Mouse (Mus musculus) frontal cortex, postnatal 14 days (tissue): ENCODE measurements around the gene Anks1b.

Source experiments
- DNase-seq, 2 experiments: peaks; one replicate each; pipeline ENCODE4 v3.0.0; 2022; ENCODE audit warnings: low spot score in 2 of 2

Gene Anks1b

DNA sequence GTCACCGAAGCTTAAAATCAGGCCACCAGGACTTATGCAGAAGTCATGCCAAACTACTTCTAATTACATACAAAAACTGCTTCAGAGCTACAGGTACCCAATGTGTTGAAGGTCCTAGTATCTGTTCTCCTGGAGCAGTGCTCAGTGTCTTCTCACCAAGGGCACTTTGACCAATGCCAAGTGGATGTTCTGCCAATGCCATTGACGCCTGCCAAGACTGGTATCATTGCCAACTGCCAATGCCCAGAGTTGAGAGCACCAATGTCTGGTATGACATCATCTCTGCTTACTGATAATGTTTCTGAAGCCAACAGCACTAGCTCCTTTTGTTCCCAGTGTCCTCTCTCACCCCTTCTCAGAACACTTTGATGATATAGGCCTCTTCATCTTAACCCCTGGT, 793.4 kb downstream of the Anks1b start:
- DNase-seq, result no peak

- no peak for DNase-seq
Measured at GRCm38 (mm10) chr10:90670291-90670690, 797.0 kb downstream of the Anks1b start.

DNA sequence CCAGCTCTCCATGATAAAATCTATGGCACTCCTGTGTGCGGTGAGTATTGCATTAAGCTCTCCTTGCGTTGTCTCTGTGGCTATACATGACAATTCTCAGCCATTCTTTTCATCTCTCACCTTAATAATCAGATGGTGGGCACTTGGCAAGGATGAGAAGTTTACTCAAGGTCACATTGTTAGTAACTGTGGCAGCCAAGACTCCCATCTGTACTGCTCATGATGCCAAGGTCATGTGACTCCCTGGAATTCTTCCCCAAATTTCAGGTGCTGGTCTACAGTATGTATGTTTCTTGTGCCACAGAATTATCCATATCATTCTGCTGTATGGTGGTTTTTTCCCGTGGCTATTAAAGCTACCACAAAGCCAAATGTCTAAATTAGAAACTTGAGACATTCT, 798.8 kb downstream of the Anks1b start:
- no peak for DNase-seq

DNA sequence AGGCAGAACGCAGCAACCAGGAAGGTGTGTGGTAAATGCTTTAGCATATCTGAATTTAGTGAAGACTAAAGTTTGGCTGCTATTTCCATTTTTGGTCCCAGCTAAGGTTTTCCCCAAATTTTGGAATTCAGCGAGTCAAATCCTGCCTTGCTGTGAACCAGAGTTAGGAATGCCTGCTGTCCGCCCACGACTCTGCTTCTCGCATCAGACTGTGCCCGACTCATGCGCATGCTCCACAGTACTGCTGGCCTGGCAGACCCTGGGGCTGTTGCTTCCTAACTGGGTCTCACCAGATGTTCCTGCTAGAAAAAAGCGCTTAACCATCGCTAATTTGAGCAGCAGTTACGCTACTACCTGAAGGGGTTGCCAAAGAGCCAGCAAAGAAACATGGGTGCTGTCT, 801.1 kb downstream of the Anks1b start:
- DNase-seq, result peak; percentile 62 to 68

GRCm38 (mm10) chr10:90677421-90677820, 804.1 kb downstream of the Anks1b start:
- DNase-seq, result no peak

GRCm38 (mm10) chr10:90679713-90680470, 806.6 kb downstream of the Anks1b start:
- DNase-seq, result no peak

DNA sequence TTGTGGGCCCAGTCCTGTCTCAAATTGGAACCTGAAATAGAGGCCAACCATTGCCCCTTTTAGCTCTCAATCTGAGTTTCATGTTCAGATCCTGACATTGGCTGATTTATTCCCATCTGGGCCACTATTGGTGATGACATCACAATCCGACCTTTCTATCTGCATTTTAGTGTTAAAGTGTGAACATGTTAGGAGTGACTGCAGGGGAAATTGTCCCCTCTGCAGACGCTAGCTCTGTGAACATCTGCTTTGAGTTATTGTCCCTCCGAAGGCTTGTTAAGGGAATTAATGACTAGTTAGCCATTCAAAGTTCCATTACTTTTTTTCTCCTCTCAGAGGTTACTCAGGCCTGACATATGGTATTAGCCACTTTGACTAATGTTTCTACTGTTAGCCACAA, 810.5 kb downstream of the Anks1b start:
- no peak for DNase-seq

DNA sequence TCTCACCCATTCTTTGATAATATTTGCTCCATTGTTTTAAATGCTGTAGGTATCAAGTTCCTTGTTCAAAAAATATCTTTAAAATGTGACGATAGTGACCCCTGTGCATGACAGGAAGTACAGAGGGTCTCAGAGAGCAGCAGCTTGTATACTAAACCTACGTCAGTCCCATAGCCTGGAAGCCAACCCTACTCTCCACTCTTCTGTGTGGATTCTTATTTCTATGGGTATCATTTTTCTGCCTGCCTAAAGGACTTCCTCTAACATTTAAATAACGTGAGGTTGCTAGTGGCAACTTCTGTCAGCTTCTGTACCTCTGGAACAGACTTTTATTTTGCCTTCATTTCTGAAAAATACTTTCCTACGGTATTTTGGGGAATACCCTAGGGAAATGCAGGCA, 812.1 kb downstream of the Anks1b start:
- DNase-seq, result no peak

- DNase-seq, result no peak
Measured at GRCm38 (mm10) chr10:90688153-90688552, 814.8 kb downstream of the Anks1b start.

- DNase-seq, result no peak
Measured at GRCm38 (mm10) chr10:90688696-90689252, 815.5 kb downstream of the Anks1b start.

DNA sequence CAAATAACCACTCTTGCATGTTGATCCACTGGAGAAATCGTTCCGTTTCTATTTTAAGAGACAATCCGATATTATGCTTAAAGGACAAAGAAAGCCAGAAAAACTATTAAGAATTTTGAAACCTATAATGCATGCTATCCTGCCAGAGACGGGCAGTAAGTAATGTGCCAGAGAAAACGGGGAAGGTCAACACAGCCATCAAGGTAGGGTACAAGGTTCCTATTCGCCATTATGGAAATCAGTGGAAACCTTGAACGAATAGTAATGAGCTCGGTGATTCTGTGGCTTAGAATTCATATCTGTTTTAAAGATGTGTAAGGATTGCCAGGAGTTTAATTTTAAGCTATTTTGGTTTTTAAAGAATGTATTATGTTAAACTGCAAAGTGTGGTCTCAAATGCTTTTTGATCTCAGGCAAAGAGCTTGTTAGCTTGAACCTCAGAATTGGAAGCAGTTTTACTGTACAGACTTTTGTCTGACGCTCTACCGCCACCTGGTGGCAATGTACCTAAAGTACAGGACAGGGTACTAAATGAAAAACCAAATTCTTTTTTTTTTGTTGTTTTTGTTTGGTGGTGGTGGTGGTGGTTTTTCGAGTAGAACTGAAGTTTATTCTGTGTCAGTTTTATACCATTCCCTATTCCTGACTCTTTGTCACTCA, 816.7 kb downstream of the Anks1b start:
- DNase-seq, result peak in 1 of 2 experiments; percentile 70

DNA sequence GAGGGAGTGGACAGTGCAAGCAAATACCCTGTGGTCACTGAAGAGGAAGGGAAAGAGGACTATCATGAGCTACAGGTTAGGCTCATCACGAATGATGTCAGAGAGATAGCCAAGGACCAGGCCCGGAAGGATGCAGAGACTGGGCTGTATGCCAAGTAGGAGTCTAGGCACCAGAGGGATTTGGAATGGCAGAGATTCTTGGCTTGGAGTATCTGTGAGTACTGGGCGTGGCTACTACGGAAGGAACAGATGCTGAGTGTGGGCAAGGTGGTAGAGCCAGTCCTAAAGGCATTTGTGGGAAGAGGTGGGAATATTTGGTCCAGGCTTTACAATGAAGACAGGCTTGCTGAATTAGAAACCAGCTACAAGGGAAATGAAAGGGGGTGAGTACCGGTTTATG, 823.4 kb downstream of the Anks1b start:
- no peak for DNase-seq

GRCm38 (mm10) chr10:90697413-90697812, 824.1 kb downstream of the Anks1b start:
- no peak for DNase-seq

GRCm38 (mm10) chr10:90699211-90699610, 825.9 kb downstream of the Anks1b start:
- DNase-seq, result no peak

- DNase-seq, result peak; percentile 63 to 67
Measured at GRCm38 (mm10) chr10:90704602-90705001, 831.3 kb downstream of the Anks1b start.

DNA sequence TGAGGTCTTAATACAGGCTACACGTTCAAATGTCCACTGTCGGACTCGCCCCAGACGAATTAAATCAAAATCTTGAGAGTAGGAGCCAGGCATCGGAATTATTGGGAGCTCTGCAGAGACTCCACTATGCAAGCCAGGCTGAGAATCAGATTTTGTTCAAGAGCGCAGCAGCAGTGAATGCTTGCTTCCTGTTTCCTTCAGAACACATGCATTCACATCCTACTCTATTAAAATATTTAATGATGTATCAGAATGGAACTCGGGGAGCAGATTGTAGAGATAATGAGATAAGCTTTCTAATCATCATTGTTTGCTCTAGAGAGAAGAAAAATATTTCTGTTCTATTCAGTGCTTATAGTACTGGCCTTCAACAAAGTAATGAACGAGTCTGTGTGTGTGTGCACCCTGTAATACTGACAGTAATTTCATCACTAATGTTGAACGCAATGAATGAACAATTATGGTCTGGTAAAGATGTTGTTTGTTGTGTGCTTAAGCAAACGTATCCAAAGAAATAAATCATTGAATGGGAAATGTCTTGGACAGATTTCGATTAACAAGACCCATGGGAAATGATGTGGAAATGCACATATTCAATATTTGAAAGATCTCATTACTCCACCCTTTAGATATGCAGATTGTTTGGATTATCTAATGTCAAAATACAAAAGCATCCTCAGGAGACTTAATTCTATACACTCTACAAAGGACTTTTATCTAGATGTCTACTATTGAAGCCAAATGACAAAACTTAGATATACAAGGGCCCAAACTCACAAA, 835.7 kb downstream of the Anks1b start:
- DNase-seq, result no peak

DNA sequence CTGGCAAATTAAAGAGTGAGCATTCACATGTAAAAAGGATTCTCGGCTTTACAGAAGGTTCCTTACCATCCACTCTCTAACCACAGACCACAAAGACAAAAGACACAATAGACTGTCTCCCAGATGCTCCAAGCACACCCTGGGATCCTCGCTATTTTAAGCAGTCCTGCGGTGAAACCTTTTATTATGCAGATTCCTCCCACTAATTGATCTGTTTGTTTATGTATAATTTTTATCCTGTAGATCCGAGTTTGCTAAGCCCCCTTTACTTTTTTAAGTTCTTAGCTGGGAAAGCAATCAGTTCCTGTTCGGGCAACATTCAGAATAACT, 836.3 kb downstream of the Anks1b start:
- no peak for DNase-seq

- DNase-seq, result no peak
Measured at GRCm38 (mm10) chr10:90717961-90718360, 844.7 kb downstream of the Anks1b start.

DNA sequence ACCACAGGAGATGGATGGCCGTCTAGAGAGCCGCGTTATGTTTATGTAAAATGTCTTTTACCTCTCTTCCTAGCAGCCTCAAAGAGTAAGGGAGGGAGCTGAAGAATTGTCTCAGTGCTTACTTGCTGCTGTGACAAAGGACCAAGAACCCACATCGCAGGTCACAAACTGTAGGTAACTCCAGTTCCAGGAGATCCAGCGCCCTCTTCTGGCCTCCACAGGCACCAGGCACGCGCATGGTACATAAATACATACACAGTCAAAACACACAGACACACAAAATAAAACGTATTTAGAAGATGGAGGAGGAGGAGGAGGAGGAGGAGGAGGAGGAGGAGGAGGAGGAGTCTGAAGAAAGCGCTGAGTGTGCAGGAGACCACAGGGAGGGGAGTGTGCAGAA, 845.4 kb downstream of the Anks1b start:
- DNase-seq, result no peak

- DNase-seq, result no peak
Measured at GRCm38 (mm10) chr10:90719996-90720395, 846.7 kb downstream of the Anks1b start.

GRCm38 (mm10) chr10:90723071-90723494, 849.8 kb downstream of the Anks1b start:
- DNase-seq, result peak; percentile 51 to 62

DNA sequence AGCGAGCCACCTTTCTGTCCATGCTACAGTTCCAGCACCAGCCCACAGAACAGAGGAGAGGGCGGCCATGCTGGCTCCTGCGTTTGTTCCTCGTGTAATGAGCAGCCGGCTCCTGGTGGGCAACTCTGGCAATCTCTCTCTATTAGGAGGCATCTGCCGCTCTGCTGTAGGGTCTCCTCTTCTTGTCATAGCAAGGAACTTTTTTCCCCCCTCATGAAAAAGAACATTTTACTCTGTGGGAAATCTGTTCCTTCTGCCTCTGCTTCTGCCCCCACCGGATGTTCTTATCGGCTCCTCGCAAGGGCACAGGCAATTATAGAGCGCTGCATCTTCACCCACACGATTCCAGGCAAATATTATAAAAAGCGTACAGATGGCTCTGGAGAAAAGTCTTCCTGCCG, 850.6 kb downstream of the Anks1b start:
- DNase-seq, result peak in 1 of 2 experiments; percentile 40
